Mouse (Mus musculus) heart, embryonic 14.5 days (tissue): ENCODE data around the gene Rab3ip. TPM values are rescaled to one million over a fixed set of nuclear protein-coding genes. Genes with fewer than 3 reads are reported as not detected.

ENCODE experiments used
- ATAC-seq: fragments of 200-750 bp; cut with Nextera tagmentation; 2 replicates; pipeline ENCODE4 v1.8.0; 2017; ENCODE audit warnings: low read depth, moderate TSS enrichment; ENCODE audit not compliant: insufficient number of reproducible peaks, insufficient read depth, low FRiP score
- H3K27ac ChIP-seq, 2 experiments: fragments of 200-500 bp in 1 of 2; fragments of 300-500 bp in 1 of 2; sonication (generic) in 1 of 2; replicated peaks in 1 of 2; 2 replicates each; pipeline ENCODE4 v1.5.1; 2012 to 2014; ENCODE audit warnings: low read depth in 2 of 2, low read length in 2 of 2, control low read depth in 1 of 2, mild to moderate bottlenecking in 1 of 2, mixed read lengths in 1 of 2; ENCODE audit not compliant: control insufficient read depth in 1 of 2, insufficient read depth in 1 of 2
- H3K27me3 ChIP-seq: fragments of 300-500 bp; sonication (generic); 2 replicates; pipeline ENCODE4 v1.6.1; 2014; ENCODE audit warnings: mild to moderate bottlenecking, low read length, control low read depth; ENCODE audit not compliant: control insufficient read depth, insufficient read depth
- H3K36me3 ChIP-seq: fragments of 300-500 bp; sonication (generic); 2 replicates; pipeline ENCODE4 v1.6.1; 2014; ENCODE audit warnings: mild to moderate bottlenecking, control low read depth, low read length, mixed read lengths; ENCODE audit not compliant: control insufficient read depth, insufficient read depth
- H3K4me1 ChIP-seq, 2 experiments: fragments of 200-500 bp in 1 of 2; fragments of 300-500 bp in 1 of 2; sonication (generic) in 1 of 2; 2 replicates each; pipeline ENCODE4 v1.6.1; 2012 to 2014; ENCODE audit warnings: low read length in 2 of 2, control low read depth in 1 of 2, mixed read lengths in 1 of 2; ENCODE audit not compliant: control insufficient read depth in 2 of 2, insufficient read depth in 2 of 2
- H3K4me2 ChIP-seq: fragments of 300-500 bp; sonication (generic); 2 replicates; pipeline ENCODE4 v1.6.1; 2014; ENCODE audit warnings: mild to moderate bottlenecking, low read length
- H3K4me3 ChIP-seq, 2 experiments: fragments of 200-500 bp in 1 of 2; fragments of 300-500 bp in 1 of 2; sonication (generic) in 1 of 2; 2 replicates each; pipeline ENCODE4 v1.5.1; 2012 to 2014; ENCODE audit warnings: low read length in 2 of 2, mild to moderate bottlenecking in 2 of 2, control low read depth in 1 of 2, low read depth in 1 of 2, moderate library complexity in 1 of 2; ENCODE audit not compliant: control insufficient read depth in 1 of 2, insufficient read depth in 1 of 2
- H3K9ac ChIP-seq: fragments of 300-500 bp; sonication (generic); 2 replicates; pipeline ENCODE4 v1.6.1; 2014; ENCODE audit warnings: mild to moderate bottlenecking, low read length
- H3K9me3 ChIP-seq: fragments of 300-500 bp; sonication (generic); 2 replicates; pipeline ENCODE4 v1.6.1; 2016; ENCODE audit warnings: low read length, control low read depth; ENCODE audit not compliant: control insufficient read depth
- WGBS: fragments of 180-500 bp; shearing (Covaris S2); extraction: QIAGEN DNeasy Blood & Tissue Kit; methylation state at CpG from one replicate; pipeline ENCODE4 v1.1.7; 2014; 5-methylcytosine and 5-hydroxymethylcytosine counted together
- polyA plus RNA-seq: library from polyadenylated mRNA; unstranded; fragments of >200 nt; fragmentation: Nextera tagmentation; extraction: Ambion mirVana; gene quantifications from 2 replicates; pipeline ENCODE4 v1.2.1, GENCODE M21; 2014

Rab3ip gene
- polyA plus RNA-seq, 1 experiment from 2014 or later = 66.2 TPM

- no peak overlapping the region for H3K27ac ChIP-seq
- H3K4me1 ChIP-seq = peaks cover 0 to 7% of the 10 kb centered on the region in 2 experiments; a peak in 3 of 4 replicates
- H3K36me3 ChIP-seq = no peaks in the 10 kb centered on the region
- no peak overlapping the region for H3K4me2 ChIP-seq
- no peaks in the 10 kb centered on the region for H3K9me3 ChIP-seq
- no peak for ATAC-seq
- no peak overlapping the region for H3K4me3 ChIP-seq
- WGBS = 74% methylated on average over 12 of the region's 12 CpGs
- H3K27me3 ChIP-seq = no peaks in the 10 kb centered on the region
- H3K9ac ChIP-seq = no peak overlapping the region
Measured at GRCm38 (mm10) chr10:116984836-116985235, 34.3 kb upstream of the Rab3ip start.

GRCm38 (mm10) chr10:116982526-116982925 lies 32.0 kb upstream of the Rab3ip start:
- H3K4me2 ChIP-seq = no peak overlapping the region
- H3K27me3 ChIP-seq = no peaks in the 10 kb centered on the region
- H3K4me3 ChIP-seq = no peak overlapping the region
- H3K9me3 ChIP-seq = no peaks in the 10 kb centered on the region
- peaks cover 0 to 7% of the 10 kb centered on the region in 2 experiments; a peak in 3 of 4 replicates for H3K4me1 ChIP-seq
- 58% methylated on average over 4 of the region's 4 CpGs for WGBS
- H3K27ac ChIP-seq = no peak overlapping the region
- no peaks in the 10 kb centered on the region for H3K36me3 ChIP-seq
- no peak overlapping the region for H3K9ac ChIP-seq
- ATAC-seq = no peak

GRCm38 (mm10) chr10:116980888-116981287 lies 30.3 kb upstream of the Rab3ip start:
- WGBS = 78% methylated on average over 3 of the region's 3 CpGs
- no peaks in the 10 kb centered on the region for H3K4me1 ChIP-seq
- H3K9me3 ChIP-seq = no peaks in the 10 kb centered on the region
- H3K4me3 ChIP-seq = no peak overlapping the region
- H3K27me3 ChIP-seq = no peaks in the 10 kb centered on the region
- no peak for ATAC-seq
- H3K36me3 ChIP-seq = no peaks in the 10 kb centered on the region
- no peak overlapping the region for H3K4me2 ChIP-seq
- H3K9ac ChIP-seq = no peak overlapping the region
- H3K27ac ChIP-seq = no peak overlapping the region

GRCm38 (mm10) chr10:116980273-116980672 lies 29.7 kb upstream of the Rab3ip start:
- ATAC-seq = no peak
- no peak overlapping the region for H3K27ac ChIP-seq
- no peak overlapping the region for H3K4me2 ChIP-seq
- H3K4me3 ChIP-seq = no peak overlapping the region
- H3K9ac ChIP-seq = no peak overlapping the region
- WGBS = 62% methylated on average over 4 of the region's 4 CpGs
- no peaks in the 10 kb centered on the region for H3K36me3 ChIP-seq
- H3K27me3 ChIP-seq = no peaks in the 10 kb centered on the region
- H3K9me3 ChIP-seq = no peaks in the 10 kb centered on the region
- H3K4me1 ChIP-seq = no peaks in the 10 kb centered on the region

- H3K9me3 ChIP-seq = no peaks in the 10 kb centered on the region
- no peak overlapping the region for H3K27ac ChIP-seq
- no peaks in the 10 kb centered on the region for H3K36me3 ChIP-seq
- H3K27me3 ChIP-seq = no peaks in the 10 kb centered on the region
- WGBS = 82% methylated on average over 9 of the region's 9 CpGs
- H3K9ac ChIP-seq = no peak overlapping the region
- H3K4me1 ChIP-seq = no peaks in the 10 kb centered on the region
- ATAC-seq = no peak
- no peak overlapping the region for H3K4me2 ChIP-seq
- no peak overlapping the region for H3K4me3 ChIP-seq
Measured at GRCm38 (mm10) chr10:116978841-116979240, 28.3 kb upstream of the Rab3ip start.

- Histone ChIP-seq H3K4me1 (no peaks in the 10 kb centered on the region), H3K9ac (no peak overlapping the region), H3K27ac (no peak overlapping the region), H3K9me3 (no peaks in the 10 kb centered on the region), H3K4me2 (no peak overlapping the region), H3K27me3 (no peaks in the 10 kb centered on the region), H3K36me3 (no peaks in the 10 kb centered on the region), H3K4me3 (no peak overlapping the region)
- 84% methylated on average over 2 of the region's 2 CpGs for WGBS
- no peak for ATAC-seq
Measured at GRCm38 (mm10) chr10:116977858-116978257, 27.3 kb upstream of the Rab3ip start.

- H3K4me1 ChIP-seq = no peaks in the 10 kb centered on the region
- H3K9ac ChIP-seq = no peak overlapping the region
- no peaks in the 10 kb centered on the region for H3K36me3 ChIP-seq
- no peak for ATAC-seq
- WGBS = 38% methylated on average over 4 of the region's 4 CpGs
- no peak overlapping the region for H3K27ac ChIP-seq
- H3K4me2 ChIP-seq = no peak overlapping the region
- H3K27me3 ChIP-seq = no peaks in the 10 kb centered on the region
- H3K9me3 ChIP-seq = no peaks in the 10 kb centered on the region
- H3K4me3 ChIP-seq = no peak overlapping the region
Measured at GRCm38 (mm10) chr10:116977455-116977854, 26.9 kb upstream of the Rab3ip start.

GRCm38 (mm10) chr10:116972509-116972908 lies 21.9 kb upstream of the Rab3ip start, which contains the start of gene Gm10271:
Gm10271 (minus strand) TSS chr10:116972609.
- Histone ChIP-seq H3K9ac (no peak within 1 kb of the TSS), H3K9me3 (no peaks in the 10 kb centered on the region), H3K4me3 (no peak within 1 kb of the TSS), H3K4me2 (no peak within 1 kb of the TSS), H3K27me3 (no peaks in the 10 kb centered on the region), H3K36me3 (no peaks in the 10 kb centered on the region), H3K4me1 (no peaks in the 10 kb centered on the region), H3K27ac (no peak within 1 kb of the TSS)
- 93% methylated on average over 6 of the region's 6 CpGs for WGBS
- ATAC-seq = no peak
